Mouse (Mus musculus) layer of hippocampus, postnatal 10 days (tissue): ENCODE measurements around the gene Abraxas1. TPM values are rescaled to one million over a fixed set of nuclear protein-coding genes. Genes with fewer than 3 reads are reported as not detected.

ENCODE experiments used
- DNase-seq, 2 experiments: peaks; one replicate each; pipeline ENCODE4 v3.0.0; 2021; ENCODE audit warnings: low spot score in 2 of 2
- total RNA-seq, 2 experiments: library from RNA; stranded (reverse); gene quantifications; 2 replicates each; pipeline ENCODE4 v1.2.3; 2021

Gene Abraxas1
- total RNA-seq, 2 experiments from 2014 or later, result 5.9 to 6.1 TPM

GRCm38 (mm10) chr5:100825975-100826374 lies 5.2 kb upstream of the Abraxas1 start:
- no peak for DNase-seq

- DNase-seq, result no peak
Observed at GRCm38 (mm10) chr5:100822826-100823225, 2.1 kb upstream of the Abraxas1 start.

GRCm38 (mm10) chr5:100821375-100821774 lies 610 bp upstream of the Abraxas1 start:
- DNase-seq, result no peak

GRCm38 (mm10) chr5:100819568-100820480 lies 941 bp downstream of the Abraxas1 start:
- no peak for DNase-seq

- no peak for DNase-seq
Observed at GRCm38 (mm10) chr5:100818341-100818740, 2.4 kb downstream of the Abraxas1 start.

GRCm38 (mm10) chr5:100798165-100798860 lies 22.5 kb downstream of the Abraxas1 start, which contains the start of the genes Helq and Mrps18c:
Helq (minus strand) TSS chr5:100798598.
Mrps18c (plus strand) TSS chr5:100798627.
- DNase-seq, result peak; percentile 90 to 93

- no peak for DNase-seq
Observed at GRCm38 (mm10) chr5:100794084-100794483, 26.7 kb downstream of the Abraxas1 start.

- no peak for DNase-seq
Observed at GRCm38 (mm10) chr5:100792261-100792660, 28.5 kb downstream of the Abraxas1 start.

- DNase-seq, result no peak
Observed at GRCm38 (mm10) chr5:100787527-100787926, 33.2 kb downstream of the Abraxas1 start.

GRCm38 (mm10) chr5:100779002-100779401 lies 41.8 kb downstream of the Abraxas1 start:
- no peak for DNase-seq

- DNase-seq, result no peak
Observed at GRCm38 (mm10) chr5:100776900-100777299, 43.9 kb downstream of the Abraxas1 start.

GRCm38 (mm10) chr5:100775778-100776404 lies 44.9 kb downstream of the Abraxas1 start:
- DNase-seq, result no peak

GRCm38 (mm10) chr5:100771575-100771974 lies 49.2 kb downstream of the Abraxas1 start:
- no peak for DNase-seq

GRCm38 (mm10) chr5:100766026-100766425 lies 54.7 kb downstream of the Abraxas1 start:
- no peak for DNase-seq

- DNase-seq, result no peak
Observed at GRCm38 (mm10) chr5:100761736-100762135, 59.0 kb downstream of the Abraxas1 start.

- no peak for DNase-seq
Observed at GRCm38 (mm10) chr5:100760049-100760663, 60.6 kb downstream of the Abraxas1 start.

GRCm38 (mm10) chr5:100758121-100758520 lies 62.6 kb downstream of the Abraxas1 start:
- no peak for DNase-seq
